Mouse (Mus musculus): Measurements from ENCODE around the gene Faf1.

Gene Faf1

GRCm38 (mm10) chr4:109936557-109936956 is 260.2 kb downstream of the Faf1 start:
- DNase-seq: no peak

GRCm38 (mm10) chr4:109939291-109939690 is 262.9 kb downstream of the Faf1 start:
- no peak for DNase-seq

- no peak for DNase-seq
These were observed 269.2 kb downstream of the Faf1 start for GRCm38 (mm10) chr4:109945554-109945953.

GRCm38 (mm10) chr4:109949307-109949706 is 272.9 kb downstream of the Faf1 start:
- no peak for DNase-seq

GRCm38 (mm10) chr4:109953509-109953908 is 277.1 kb downstream of the Faf1 start:
- no peak for DNase-seq

GRCm38 (mm10) chr4:109960201-109960935 is 284.0 kb downstream of the Faf1 start:
- DNase-seq: no peak

- no peak for DNase-seq
These were observed 287.3 kb downstream of the Faf1 start for GRCm38 (mm10) chr4:109963570-109964279.

- DNase-seq: no peak
These were observed 293.2 kb downstream of the Faf1 start for GRCm38 (mm10) chr4:109969561-109969960.

- no peak for DNase-seq
These were observed 297.7 kb downstream of the Faf1 start for GRCm38 (mm10) chr4:109973991-109974654.

- no peak for DNase-seq
These were observed 298.4 kb downstream of the Faf1 start for GRCm38 (mm10) chr4:109974655-109975380.

- DNase-seq: no peak
These were observed 299.2 kb downstream of the Faf1 start for GRCm38 (mm10) chr4:109975381-109976240.

GRCm38 (mm10) chr4:109976273-109977147 is 300.1 kb downstream of the Faf1 start:
- DNase-seq: no peak

- no peak for DNase-seq
These were observed 301.0 kb downstream of the Faf1 start, which contains the start of gene Dmrta2 for GRCm38 (mm10) chr4:109977148-109978067. Gene Dmrta2, plus strand, starts transcription at chr4:109978053.

GRCm38 (mm10) chr4:109978068-109978857 is 301.9 kb downstream of the Faf1 start:
- DNase-seq: no peak

GRCm38 (mm10) chr4:109978858-109979340 is 302.5 kb downstream of the Faf1 start:
- no peak for DNase-seq

GRCm38 (mm10) chr4:109979461-109980320 is 303.3 kb downstream of the Faf1 start:
- DNase-seq: no peak

- no peak for DNase-seq
These were observed 304.1 kb downstream of the Faf1 start for GRCm38 (mm10) chr4:109980321-109981082.
